Mouse (Mus musculus) olfactory bulb, adult 2 months (tissue): Measurements from ENCODE around the gene Stard3. TPM values are rescaled to one million over a fixed set of nuclear protein-coding genes. Genes with fewer than 3 reads are reported as not detected.
A peak's percentile ranks its signal among the peaks of the same experiment; 100 is the strongest.

Source experiments
- H3K27ac ChIP-seq: fragments of 200-500 bp; 2 replicates; pipeline ENCODE4 v1.5.1; 2012; ENCODE audit warnings: low read depth, low read length; ENCODE audit not compliant: insufficient read depth
- H3K4me1 ChIP-seq: fragments of 200-500 bp; 2 replicates; pipeline ENCODE4 v1.6.1; 2012; ENCODE audit warnings: low read length; ENCODE audit not compliant: control insufficient read depth, insufficient read depth
- H3K4me3 ChIP-seq: fragments of 200-500 bp; 2 replicates; pipeline ENCODE4 v1.5.1; 2012; ENCODE audit warnings: mild to moderate bottlenecking, low read depth, low read length, moderate library complexity; ENCODE audit not compliant: insufficient read depth
- CTCF ChIP-seq: fragments of 200-500 bp; IDR thresholded peaks from 2 replicates; pipeline ENCODE4 v1.5.1; 2012; ENCODE audit warnings: low read depth, mild to moderate bottlenecking, low read length, moderate library complexity; ENCODE audit not compliant: insufficient read depth
- POLR2A ChIP-seq: fragments of 200-500 bp; IDR thresholded peaks from 2 replicates; pipeline ENCODE4 v1.6.1; 2012; ENCODE audit warnings: mild to moderate bottlenecking, low read depth, low read length, moderate library complexity; ENCODE audit not compliant: insufficient read depth
- WGBS: fragments of 180-500 bp; shearing (Covaris S2); methylation state at CpG from one replicate; pipeline ENCODE4 v1.1.7; 2018; 5-methylcytosine and 5-hydroxymethylcytosine counted together
- polyA plus RNA-seq: library from polyadenylated mRNA; stranded (reverse); fragments of >200 nt; gene quantifications from 2 replicates; pipeline ENCODE4 v1.2.4, GENCODE M21; 2012; ENCODE audit warnings: low replicate concordance; ENCODE audit not compliant: missing spikeins, insufficient read depth, insufficient read length

Gene Stard3
- polyA plus RNA-seq, 1 experiment = not detected

GRCm38 (mm10) chr11:98333981-98334741 lies 24.0 kb upstream of the Stard3 start:
- peak overlapping the region; percentile 11; the same call in 1 of the 2 replicates for H3K4me3 ChIP-seq
- peaks cover 5% of the 10 kb centered on the region for H3K4me1 ChIP-seq
- TF ChIP-seq POLR2A (no peak), CTCF (no peak)
- H3K27ac ChIP-seq = no peak overlapping the region
- WGBS = 6% methylated on average over 41 of the region's 41 CpGs

DNA sequence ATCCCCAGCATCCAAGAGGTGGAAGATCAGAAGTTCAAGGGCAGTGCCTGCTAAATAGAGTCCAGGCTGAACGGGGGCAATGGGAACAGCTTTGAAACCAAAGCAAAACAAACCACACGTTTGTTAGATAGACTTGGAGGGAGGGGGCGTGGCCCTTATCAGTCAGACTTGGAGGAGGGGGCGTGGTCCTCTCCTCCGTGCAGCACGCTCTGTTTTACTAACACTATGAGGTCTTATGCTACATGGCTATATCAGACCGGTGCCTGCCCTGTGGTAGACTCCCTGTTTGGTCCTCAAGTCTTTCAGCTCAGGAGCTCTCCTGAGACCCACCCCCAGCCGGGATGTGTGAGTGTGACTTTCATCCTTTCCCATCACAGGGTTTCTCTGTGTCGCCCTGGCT lies 22.9 kb upstream of the Stard3 start:
- peaks cover 9% of the 10 kb centered on the region for H3K4me1 ChIP-seq
- TF ChIP-seq POLR2A = no peak
- no peak for TF ChIP-seq CTCF
- WGBS = 18% methylated on average over 9 of the region's 9 CpGs

GRCm38 (mm10) chr11:98336245-98337107 lies 21.7 kb upstream of the Stard3 start:
- H3K27ac ChIP-seq = no peak overlapping the region
- peaks cover 9% of the 10 kb centered on the region for H3K4me1 ChIP-seq
- no peak overlapping the region for H3K4me3 ChIP-seq
- 36% methylated on average over 13 of the region's 13 CpGs for WGBS
- TF ChIP-seq POLR2A = no peak
- TF ChIP-seq CTCF = peak; percentile 35; the same call in 1 of the 2 replicates

More for the DNA sequence above, 22.9 kb upstream of the Stard3 start:
- H3K27ac ChIP-seq = no peak overlapping the region
- no peak overlapping the region for H3K4me3 ChIP-seq

DNA sequence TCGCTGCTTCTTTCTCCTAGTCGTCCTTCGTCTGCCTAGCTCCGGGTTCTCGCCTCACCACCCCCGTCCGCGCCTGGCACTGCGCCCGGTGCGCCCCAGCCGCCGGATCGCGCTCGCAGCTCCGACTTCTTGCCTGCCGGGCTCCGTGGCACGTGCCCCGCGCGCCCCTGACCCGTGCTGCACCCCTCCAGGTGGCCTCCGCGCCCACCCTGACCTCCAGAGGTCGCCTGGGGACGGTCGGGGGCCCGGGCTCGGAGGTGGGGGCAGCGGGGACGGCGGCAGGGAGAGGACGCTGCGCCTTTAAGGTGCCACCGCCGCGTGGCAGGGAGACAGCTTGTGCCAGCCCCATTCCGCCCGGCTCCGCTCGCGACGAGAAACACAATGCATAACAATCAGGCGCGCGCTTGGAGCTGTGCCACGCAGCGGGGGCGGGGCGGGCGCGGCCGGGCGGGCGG lies 19.6 kb upstream of the Stard3 start:
- Histone ChIP-seq H3K4me3 (peak overlapping the region; percentile 65), H3K27ac (no peak overlapping the region), H3K4me1 (peaks cover 14% of the 10 kb centered on the region)
- under 1% methylated on average over 57 of the region's 57 CpGs for WGBS
- TF ChIP-seq CTCF (no peak), POLR2A (no peak)

DNA sequence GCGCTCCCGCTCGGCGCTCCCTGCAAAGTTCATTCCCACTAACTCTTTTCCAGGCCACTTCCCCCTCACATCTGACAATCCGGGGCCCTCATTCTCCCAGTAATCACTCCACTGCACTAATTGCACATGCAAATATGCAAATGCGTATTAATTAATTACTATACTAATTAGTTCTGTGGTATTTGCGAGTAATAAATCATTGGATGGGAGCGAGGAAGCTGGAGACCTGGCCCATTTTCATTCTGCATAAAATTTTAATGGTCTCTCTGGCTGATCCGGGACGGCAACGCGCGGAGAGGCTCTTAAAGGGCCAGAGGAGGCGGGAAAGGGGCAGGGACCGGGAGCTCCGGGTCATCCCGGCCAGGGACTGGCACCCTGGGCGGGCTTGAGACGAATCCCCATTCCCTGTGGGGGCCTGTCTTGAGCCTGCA lies 19.1 kb upstream of the Stard3 start:
- TF ChIP-seq CTCF (no peak), POLR2A (no peak)
- Histone ChIP-seq H3K27ac (no peak overlapping the region), H3K4me3 (peak overlapping the region; percentile 65), H3K4me1 (peaks cover 11% of the 10 kb centered on the region)
- WGBS = under 1% methylated on average over 19 of the region's 19 CpGs

- TF ChIP-seq POLR2A = no peak
- TF ChIP-seq CTCF = no peak
- no peak overlapping the region for H3K27ac ChIP-seq
- H3K4me3 ChIP-seq = no peak overlapping the region
- WGBS = 36% methylated on average over 11 of the region's 11 CpGs
- H3K4me1 ChIP-seq = peaks cover 9% of the 10 kb centered on the region
Measured at GRCm38 (mm10) chr11:98339679-98340287, 18.4 kb upstream of the Stard3 start.

DNA sequence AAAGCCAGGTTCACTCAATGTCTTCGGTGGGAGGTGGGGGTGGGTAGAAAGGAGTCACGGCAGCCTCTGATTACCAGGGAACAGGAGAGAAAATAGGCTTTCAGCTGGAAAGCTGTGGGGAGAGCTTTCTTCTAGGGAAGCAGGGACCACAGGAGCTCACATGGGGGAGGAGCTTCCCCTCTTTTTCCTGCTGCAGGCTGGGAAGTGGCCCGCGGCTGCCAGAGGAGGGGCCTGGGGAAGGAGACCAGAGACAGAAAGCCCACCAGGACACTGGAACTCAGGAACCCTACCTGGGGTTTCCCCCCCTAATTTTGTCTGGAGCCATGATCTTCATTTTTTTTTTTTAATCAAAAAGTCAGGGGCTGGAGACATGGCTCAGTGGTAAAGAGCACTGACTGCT lies 17.6 kb upstream of the Stard3 start:
- H3K27ac ChIP-seq = no peak overlapping the region
- H3K4me1 ChIP-seq = peaks cover 11% of the 10 kb centered on the region
- WGBS = 33% methylated on average over 4 of the region's 4 CpGs
- TF ChIP-seq POLR2A (no peak), CTCF (no peak)
- no peak overlapping the region for H3K4me3 ChIP-seq

DNA sequence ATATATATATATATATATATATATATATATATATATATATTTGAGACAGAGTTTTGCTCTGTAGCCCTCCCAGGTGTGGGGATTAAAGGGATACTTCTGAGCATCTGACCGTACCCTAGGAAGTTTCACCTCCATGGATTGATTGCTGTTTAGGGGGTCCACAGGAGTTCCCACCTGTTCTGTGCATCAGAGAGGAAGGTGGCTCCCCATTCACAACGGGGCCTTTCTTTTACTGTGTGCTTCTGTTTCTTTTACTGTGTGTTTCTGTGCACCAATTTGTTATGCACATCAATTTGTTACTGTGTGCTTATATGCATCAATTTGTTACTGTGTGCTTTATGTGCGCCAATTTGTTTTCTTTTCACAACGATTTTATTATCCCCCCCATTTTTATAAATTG lies 17.0 kb upstream of the Stard3 start:
- 75% methylated on average over 4 of the region's 4 CpGs for WGBS
- Histone ChIP-seq H3K4me1 (peaks cover 13% of the 10 kb centered on the region), H3K4me3 (no peak overlapping the region), H3K27ac (no peak overlapping the region)
- TF ChIP-seq POLR2A (no peak), CTCF (no peak)
